Mouse (Mus musculus) testis, postnatal 14 days (tissue): Measurements from ENCODE around the gene Psmc5.
A peak's percentile ranks its signal among the peaks of the same experiment; 100 is the strongest.

Source experiments
- DNase-seq: peaks from one replicate; pipeline ENCODE4 v3.0.0; 2021; ENCODE audit warnings: low spot score

Gene Psmc5

DNA sequence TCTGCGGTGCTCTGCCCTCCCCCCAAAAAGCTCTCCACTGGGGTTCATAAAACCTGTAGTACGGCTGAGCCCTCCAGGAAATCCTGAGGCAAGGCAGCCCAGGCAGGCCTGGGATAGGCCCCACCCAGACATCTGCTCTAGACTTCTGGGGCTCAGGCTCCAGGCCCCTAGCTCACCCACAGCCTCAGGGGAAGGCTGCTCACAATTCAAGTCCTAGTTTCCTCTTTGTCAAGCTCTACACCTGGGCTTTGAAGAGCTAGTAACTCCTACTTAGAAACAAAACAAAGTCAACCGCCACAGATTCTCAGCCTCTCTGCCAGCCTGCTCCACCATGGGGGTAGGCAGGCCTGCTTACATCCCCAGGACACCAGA is 13.1 kb downstream of the Psmc5 start:
- DNase-seq: no peak

DNA sequence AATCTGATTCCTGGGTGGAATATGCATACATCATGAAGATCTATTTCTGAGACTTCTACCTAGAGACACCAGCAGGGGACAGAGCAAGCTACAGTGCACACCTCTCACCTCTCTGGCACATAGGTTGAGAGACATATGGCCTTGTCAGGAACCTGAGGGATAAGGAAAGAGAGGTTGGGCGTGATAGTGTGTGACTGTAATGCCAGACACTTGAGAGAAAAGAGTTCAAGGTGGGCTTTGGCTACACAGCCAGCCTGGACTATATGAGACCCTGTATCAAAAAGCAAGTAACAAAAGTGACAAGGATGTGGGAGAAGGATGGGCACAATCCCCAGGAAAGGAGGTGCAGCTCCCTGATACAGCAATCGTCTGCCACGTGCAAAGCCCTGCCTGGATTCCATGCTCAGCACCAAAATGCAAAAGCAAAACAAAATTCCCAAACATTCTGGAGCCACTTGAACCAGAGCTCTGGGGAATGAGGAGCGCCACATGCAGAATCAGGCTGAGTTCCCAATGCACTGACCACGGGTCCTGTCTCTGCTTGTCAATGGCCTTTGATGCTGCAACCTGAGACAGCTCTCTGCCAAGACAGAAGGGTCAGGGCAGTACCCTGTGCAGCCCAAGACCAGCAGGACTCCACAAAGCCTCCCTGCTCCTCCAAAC is 15.3 kb downstream of the Psmc5 start:
- no peak for DNase-seq

DNA sequence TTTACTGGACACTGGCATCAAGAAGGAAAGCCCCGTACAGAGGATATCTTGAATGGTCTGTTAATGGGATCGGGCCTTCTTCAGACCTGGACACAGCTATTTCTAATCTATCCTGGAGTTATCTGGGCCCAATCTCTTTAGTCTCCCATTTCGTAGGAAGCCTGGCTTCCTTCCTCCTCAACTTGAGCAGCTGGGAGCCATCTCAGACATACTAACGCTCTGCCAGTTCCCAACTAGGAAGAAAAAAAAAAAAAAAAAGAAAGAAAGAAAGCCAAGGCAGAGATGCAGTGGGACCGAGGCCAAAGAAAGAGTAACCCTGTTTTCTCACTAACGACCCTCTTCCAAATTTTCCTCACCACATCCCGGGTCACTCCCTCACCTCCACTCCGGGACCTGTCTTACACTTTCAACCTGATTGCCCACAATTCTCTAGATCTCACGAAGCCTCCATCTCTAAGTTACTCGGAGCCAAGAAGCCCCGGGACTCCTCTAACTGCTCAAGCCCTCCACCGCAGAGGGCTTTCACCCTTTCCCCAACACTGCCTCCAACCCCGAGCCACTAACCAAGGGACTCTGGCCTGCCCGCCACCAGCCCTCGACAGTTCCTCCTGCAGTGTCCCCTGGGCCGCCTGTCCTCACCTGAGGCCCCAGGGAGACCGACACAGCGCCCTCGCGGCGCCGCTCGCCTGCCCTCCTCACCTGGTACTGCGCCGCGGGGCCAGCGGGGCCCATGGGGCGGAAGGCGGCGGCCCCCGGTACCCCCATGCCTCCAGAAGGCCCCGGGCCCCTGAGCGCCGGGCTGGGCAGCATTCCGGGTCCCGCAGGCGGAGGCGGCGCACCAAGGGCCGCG is 16.1 kb downstream of the Psmc5 start:
- peak; percentile 68 for DNase-seq

DNA sequence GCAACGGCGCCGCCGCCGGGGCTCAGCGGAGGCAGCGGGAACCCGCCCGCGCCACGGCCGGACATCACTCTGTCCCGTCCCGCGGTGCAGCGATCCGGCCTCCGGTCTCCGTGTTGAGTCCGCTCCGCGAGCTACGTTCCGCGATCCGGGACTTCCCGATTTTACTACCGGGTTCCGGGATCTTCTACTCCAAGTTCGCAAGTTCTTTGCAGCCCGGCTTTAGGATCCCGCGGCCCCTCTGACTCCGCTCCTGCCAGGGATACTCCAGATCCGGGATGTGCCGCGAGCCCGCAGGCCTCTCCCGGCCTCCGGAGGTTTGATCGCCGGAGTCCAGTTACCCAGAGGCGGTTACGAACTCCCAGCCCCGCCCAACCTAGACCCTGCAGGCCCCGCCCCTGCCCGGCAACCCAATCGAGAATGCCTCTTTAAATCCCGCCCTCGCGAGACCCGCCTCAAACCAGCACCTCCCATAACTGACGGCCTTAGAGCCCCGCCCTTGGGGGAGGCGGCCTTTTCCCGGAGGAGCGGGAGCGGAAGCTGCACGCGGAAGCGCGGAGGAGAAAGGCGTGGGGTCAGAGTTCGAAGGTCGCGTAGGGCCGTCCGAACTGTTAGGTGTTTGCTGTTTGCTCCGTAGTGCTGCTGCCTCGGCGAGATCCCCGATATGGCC is 16.8 kb downstream of the Psmc5 start, which contains the start of gene Smarcd2:
Gene Smarcd2 (minus strand): TSS at position 329 of the 667 bp plus-strand sequence.
- DNase-seq: peak; percentile 100

DNA sequence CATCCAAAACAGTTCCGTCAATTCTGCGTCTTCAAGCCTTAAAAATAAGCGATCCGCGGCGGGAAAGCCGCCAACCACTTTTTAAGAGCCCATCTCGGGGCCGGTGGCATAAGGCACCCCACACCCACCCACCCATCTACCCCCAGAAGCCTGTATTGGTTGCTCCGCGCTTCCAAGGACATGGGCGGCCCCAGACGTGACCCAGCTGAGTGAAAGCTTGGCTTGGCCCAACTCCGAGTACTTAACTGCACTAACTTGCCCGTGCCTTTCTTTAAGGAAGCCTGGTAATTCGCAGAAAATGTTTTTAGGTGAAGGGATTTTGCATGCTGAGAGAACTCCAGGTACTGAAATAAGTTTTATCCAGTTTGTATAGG is 17.3 kb downstream of the Psmc5 start:
- no peak for DNase-seq

DNA sequence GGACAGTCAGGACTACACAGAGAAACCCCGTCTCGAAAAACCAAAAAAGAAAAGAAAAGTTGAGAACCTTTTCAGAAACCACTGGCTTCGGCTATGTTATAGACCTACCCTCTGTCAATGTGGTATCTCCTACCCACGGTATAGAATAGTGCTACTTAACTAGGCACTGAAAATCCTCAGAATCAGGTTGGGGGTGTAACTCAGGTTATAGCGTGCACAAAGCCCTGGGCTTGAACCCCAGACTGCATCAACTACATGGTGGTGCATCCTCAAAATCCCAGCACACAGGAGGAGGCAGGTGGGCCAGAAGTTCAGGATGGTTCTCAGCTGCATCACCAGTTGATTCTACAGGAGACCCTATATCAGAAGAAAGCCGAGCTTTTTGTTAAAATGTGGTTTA is 17.9 kb downstream of the Psmc5 start:
- DNase-seq: no peak

DNA sequence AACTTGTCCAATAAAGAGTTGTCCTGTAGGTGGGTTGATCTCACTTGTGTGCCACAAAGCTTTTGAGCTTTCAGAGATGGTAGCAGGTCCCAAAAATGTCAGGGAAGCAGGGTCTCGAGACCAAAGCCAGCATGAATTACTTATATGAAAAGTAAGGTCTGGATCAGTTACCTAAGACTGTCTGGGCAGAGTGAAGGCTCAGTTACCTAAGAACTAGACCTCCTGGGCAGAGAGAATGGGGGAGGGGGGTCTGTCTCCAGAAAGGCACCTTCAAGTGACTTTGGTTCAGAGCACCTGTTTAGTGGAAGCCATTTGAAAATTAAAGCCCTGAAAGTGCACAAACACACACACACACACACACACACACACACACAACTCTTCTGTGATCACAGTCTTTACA is 18.4 kb downstream of the Psmc5 start:
- no peak for DNase-seq

DNA sequence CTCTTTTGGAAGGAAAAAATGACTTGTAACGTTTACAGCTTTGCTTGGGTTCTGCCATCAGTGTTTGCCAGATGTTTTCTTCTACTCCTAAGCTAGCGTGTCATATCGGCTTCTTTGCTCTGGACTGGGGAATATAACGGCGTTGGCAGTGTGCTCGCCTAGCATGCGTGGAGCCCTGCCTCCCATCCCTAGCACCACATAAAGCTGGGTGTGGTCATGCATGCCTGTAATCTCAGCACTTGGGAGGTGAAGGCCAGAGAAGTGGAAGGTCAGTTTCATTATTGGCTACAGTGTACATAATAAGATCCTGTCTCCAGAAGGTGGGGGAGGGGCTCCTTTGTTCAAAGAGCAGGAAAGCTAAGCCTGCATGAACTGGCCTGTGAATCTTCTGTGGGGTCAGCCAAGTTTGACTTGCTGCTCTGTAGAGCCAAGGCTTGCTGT is 19.0 kb downstream of the Psmc5 start:
- DNase-seq: peak; percentile 87

DNA sequence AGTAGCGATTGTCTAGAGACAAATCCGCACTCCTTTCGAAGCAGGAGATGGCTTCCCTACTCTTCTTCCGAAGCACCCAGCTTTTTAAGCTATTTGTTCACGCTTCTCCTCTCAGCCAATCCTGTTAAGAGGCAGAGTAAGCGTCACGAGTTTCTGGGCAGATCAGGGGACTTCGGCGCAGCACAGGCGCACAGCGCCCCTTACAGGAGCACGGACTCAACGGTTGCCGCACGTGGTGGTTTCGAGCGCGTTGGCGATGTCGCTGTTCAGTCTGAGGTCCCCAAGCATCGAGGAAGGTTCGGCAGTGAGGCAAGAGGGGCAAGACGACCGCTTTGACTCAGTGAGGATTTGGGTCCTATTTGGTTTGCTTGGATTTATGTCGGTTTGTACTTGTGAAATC is 20.5 kb downstream of the Psmc5 start, which contains the start of gene Tcam1:
Gene Tcam1 (plus strand): TSS at position 219 of the 400 bp plus-strand sequence.
- peak; percentile 91 for DNase-seq

DNA sequence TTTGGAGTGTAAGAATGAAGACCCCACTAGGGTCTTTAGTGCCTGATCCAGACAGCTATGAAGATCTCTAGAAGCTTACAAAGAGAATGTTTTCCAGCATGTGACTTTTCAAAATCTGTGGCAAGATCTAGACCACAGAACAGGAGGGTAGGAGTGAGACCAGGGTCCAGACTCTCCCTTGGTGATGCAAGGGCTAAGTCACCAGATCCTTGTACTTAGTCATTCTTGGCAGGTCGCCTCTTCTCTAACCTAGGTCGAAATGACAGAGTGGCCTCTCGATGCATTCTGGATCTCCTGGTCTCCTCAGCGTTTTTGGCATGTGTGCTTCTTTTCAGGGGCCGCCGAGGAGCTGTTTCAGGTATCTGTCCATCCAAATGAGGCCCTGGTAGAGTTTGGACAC is 26.5 kb downstream of the Psmc5 start:
- no peak for DNase-seq

DNA sequence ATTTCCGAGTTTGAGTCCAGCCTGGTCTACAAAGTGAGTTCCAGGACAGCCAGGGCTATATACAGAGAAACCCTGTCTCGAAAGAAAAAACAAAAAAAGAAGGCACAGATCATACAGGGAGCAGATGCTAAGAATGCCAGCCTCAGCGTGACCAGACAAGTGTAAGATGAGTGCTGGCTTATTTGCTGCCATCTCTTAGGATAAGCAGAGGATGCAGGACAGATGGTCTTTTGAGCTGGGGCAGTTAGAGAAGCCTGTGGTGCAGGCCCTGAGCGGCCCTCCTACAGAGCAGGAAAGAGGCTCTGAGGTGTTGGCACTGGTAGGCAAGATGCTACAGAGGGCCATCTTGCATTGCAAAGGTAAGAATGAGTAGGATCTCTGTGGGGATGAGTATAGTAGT is 27.4 kb downstream of the Psmc5 start:
- DNase-seq: no peak

DNA sequence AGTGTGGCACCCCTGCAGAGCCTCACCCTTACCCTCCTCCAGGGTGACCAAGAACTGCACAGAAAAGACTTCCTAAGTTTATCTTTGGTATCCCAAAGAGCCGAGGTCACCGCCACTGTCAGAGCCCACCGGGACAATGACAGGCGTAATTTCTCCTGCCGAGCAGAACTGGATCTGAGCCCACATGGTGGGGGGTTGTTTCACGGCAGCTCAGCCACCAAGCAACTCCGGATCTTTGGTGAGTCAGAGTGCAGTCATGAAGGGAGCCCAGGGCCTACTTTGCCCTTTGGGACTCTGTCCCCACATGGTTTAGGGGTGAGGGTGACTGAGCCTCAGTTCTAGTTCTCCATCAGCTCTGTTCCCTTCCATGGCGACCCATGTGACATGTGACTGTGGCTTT is 28.2 kb downstream of the Psmc5 start:
- no peak for DNase-seq

DNA sequence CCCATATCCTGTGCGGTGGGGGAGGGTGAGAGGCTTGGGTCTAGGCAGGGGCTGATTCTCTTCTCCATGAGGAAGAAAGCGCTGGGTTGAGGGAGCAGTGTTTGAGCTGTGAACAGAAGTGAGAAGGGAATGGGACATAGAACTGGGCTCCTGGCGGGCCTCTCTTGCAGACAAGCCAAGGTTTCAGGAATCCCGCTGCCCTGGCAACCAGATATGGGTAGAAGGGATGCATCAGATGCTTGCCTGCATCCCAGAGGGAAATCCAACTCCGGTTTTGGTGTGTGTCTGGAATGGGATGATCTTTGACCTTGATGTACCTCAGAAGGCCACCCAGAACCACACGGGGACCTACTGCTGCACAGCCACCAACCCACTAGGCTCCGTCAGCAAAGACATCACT is 30.3 kb downstream of the Psmc5 start:
- no peak for DNase-seq

DNA sequence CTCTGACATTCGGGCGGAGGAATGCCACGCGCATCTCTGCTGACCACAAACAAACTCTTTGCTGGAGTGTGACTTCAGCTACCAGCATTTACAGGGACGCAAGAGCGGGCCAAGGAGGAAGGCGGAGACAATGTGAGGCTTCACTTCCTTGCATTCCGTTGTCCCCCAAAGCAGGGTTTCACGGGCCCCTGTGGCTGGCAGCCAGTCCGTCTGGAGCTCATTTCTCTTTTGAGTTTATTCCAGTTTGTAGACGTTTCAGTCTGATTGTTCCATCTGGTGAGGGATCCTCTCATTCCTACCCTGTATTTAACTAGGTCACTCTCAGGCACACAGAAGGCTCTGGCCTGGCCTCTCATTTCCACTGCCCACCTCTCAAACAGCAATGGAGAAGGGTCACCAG is 31.0 kb downstream of the Psmc5 start:
- DNase-seq: no peak

DNA sequence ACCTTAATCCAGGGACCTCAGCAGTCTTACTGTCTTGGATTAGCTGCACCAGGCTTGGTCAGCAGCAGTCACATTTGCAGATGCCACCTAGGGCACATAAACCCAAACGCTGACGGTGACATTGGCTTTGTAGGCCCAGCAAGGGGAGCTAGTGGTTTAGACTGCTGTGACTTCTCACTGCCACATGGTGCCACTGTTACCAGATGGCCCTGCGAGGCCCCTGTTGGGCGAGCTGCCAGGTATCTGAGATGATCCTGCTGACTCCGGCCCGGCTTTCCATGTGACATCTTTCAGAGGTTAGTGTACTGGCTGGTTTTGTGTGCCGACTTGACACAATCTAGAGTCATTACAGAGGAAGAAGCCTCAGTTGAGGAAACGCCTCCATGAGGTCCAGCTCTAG is 33.4 kb downstream of the Psmc5 start:
- DNase-seq: no peak

DNA sequence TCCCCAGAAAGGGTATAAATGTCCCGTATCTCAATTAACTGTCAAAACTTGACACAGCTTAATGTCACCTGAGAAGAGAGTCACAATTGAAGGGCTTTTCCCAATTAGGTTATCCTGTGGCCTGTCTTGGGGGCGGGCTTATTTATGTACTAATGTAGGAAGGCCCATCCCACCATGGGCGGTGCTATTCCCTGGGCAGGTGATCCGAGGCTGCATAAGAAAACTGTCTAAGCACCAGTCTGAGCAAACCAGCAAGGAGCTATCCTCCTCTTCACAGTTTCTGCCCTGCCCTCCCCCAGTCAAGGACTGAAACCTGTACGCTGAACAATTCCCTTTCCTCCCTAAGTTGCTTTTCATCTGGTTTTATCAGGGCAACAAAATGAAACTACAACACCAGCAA is 34.4 kb downstream of the Psmc5 start:
- no peak for DNase-seq

DNA sequence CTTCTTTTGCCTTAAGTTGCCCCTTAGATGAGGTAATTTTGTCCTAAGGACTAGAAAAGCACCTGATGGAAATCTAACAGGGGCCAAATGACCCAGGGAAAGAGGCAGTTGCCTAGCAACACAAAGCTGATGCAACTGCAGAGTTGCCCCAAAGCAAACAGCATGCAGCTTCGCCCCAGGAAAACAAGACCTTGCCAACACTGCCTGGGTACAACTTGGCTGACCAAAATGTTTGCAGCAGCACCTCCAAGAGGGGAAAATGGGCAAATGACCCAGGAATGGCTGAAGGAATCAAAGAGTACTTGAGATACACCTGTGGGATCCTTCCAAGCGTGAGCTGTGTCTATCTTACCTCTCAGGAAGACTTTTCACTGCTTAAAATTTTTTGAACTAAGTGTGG is 35.9 kb downstream of the Psmc5 start:
- DNase-seq: no peak

DNA sequence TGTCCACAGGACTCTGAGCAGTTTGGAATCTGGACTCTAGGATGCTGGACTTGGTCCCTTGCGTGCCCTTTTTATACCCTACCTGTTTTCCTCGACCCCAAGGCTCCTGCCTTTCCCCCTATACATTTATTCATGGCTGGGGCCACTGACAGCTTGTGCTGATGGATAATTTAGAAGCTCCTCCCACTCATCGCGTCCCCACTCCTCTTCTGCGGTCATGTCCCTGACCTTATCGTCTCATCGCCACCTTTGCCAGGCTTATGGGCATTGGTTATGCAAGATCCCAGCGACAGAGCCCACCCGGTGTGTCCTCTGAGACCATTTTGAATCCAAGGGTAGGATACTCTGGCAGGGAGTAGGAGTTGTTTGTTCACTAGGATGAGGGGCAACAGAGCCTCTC is 45.8 kb downstream of the Psmc5 start, which contains the start of gene Gh:
Gene Gh (minus strand): TSS at position 101 of the 400 bp plus-strand sequence.
- no peak for DNase-seq

DNA sequence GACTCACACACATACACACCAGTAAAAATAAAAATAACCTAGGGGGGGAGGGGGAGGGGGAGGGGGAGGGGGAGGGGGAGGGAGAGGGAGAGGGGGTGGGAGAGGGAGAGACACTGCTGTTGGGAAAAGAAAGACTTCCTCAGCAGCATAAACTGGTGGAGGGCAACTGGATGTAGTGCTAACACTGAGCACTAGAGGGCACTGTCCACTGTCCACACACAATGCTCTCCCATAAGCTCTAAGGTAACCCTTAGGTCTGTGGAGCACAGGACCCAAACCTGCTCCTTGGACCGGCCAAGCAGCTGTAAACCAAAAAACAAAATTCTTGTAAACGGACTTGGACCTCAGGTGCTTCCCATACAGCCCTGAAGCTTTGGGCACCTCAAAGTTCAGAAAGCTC is 46.7 kb downstream of the Psmc5 start:
- DNase-seq: no peak

DNA sequence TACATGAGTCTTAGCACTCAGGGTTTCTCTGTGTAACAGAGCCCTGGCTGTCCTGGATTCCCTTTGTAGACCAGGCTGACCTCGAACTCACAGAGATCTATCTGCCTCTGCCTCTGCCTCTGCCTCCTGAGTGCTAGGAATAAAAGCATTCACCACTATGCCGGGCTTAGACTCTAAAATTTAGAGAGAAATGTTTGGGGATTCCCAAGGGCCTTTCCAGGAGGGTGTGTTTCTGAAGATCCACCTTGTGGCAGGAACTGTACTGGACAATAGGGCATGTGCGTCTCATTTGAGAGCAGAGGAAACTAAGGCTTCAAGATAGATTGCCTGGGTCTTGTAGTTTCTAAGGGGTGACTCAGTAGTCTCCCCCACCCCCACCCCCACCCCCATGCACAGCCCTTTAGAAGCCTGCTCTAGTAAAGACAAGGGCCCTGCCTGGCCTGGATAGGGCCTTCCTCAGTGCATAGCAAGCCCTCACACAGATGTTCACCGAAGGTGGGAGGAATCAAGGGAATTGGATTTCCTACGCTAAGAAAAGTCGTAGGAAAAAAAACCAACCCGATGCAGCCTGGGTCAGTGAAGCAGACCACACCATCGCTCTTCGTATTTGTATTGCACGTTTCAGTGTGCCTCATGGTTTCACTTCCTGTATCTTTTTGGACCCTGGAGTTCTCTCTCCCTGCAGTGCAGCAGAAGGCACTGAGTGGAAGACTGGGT is 49.6 kb downstream of the Psmc5 start:
- DNase-seq: no peak

DNA sequence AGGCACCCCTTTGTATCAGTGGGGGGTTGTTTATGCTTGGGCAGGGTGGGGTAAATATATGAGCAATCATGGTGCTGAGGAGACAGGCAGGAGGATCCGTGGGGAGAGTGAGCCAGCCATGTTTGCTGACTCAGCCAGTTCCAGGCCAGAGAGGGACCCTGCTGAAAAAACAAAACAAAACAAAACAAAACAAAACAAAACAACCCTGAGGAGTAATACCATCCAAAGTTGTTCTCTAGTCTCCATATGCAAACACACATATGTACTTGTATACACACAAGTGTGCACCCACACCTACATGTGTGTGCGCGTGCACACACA is 50.1 kb downstream of the Psmc5 start:
- DNase-seq: no peak

DNA sequence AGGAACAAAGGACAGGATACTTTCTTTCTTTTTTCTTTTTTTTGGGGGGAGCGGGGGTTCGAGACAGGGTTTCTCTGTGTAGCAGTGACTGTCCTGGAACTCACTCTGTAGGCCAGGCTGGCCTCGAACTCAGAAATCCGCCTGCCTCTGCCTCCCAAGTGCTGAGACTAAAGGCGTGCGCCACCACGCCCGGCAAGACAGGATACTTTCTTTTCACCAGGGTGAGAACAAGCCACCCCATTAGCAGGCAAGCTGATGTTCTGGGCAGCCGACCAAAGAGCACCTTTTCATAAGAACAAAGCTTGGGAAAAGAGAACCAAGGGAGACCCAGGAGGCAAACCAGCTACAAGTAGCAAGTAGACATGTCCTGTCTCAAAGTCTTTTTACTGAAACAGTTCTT is 50.8 kb downstream of the Psmc5 start:
- DNase-seq: peak; percentile 39
